Mouse (Mus musculus): ENCODE results near the gene Slc26a10. TPM values are rescaled to one million over a fixed set of nuclear protein-coding genes. Genes with fewer than 3 reads are reported as not detected.
"Not testable (repeated sequence)": the region's sequence is repeated elsewhere in the genome, so short reads cannot be mapped to it uniquely, and the experiment has no call there.

Slc26a10 gene
- polyA plus RNA-seq, 2 experiments = 1.3 to 1.7 TPM

DNA sequence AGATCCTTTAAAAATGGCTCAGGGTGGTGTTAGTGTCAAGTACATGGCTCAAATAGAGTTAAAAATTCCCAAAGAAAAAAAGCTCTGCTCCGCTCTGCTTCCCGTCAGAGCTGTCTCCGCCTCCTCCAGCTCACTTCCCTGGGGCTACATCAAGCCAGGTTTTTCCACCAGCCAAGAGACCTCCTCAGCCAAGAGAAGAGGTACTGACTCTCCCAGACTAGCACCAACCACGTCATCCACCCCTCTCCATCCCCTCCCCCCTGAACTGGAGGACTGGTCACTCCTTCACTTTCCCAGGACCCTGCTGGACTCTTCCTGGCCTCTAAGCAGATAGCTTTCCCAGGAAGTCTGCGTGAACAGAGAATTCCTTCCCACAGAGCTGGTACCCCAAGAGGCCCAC lies 15.9 kb upstream of the Slc26a10 start:
- Histone ChIP-seq H3K4me2 (ENCODE audit: low read depth) (peak overlapping the region; percentile 94), H3K27ac (peak overlapping the region; percentile 82), H3K4me1 (replicated peaks; ENCODE audit: control insufficient read depth in 2 of 2, insufficient read depth in 2 of 2, low read length in 1 of 2) (peaks cover 22% of the 10 kb centered on the region in 2 experiments), H3K9ac (replicated peaks) (peak overlapping the region; percentile 97), H3K36me3 (replicated peaks; ENCODE audit: control insufficient read depth, insufficient read depth, low read depth) (peaks cover 41% of the 10 kb centered on the region), H3K4me3 (ENCODE audit: insufficient read depth in 1 of 2, low read depth in 2 of 2, low read length in 2 of 2) (peak overlapping the region in 1 of 2 experiments; percentile 89; a peak in 2 of 4 replicates), H3K9me3 (ENCODE audit: control insufficient read depth, low read length) (no peaks in the 10 kb centered on the region), H3K27me3 (ENCODE audit: control insufficient read depth, insufficient read depth, low read length) (no peaks in the 10 kb centered on the region)
- 60% methylated on average over 5 of the region's 5 CpGs for WGBS (ENCODE audit: insufficient replicate concordance)
- no peak for DNase-seq (ENCODE audit: low read depth in 3 of 3, low spot score in 3 of 3)
- no peak for TF ChIP-seq CTCF (IDR thresholded peaks at IDR 0.05; ENCODE audit: low read depth)
- TF ChIP-seq EP300 (IDR thresholded peaks at IDR 0.05; ENCODE audit: low read depth) = no peak
- ATAC-seq (ENCODE audit: insufficient read depth) = no peak

DNA sequence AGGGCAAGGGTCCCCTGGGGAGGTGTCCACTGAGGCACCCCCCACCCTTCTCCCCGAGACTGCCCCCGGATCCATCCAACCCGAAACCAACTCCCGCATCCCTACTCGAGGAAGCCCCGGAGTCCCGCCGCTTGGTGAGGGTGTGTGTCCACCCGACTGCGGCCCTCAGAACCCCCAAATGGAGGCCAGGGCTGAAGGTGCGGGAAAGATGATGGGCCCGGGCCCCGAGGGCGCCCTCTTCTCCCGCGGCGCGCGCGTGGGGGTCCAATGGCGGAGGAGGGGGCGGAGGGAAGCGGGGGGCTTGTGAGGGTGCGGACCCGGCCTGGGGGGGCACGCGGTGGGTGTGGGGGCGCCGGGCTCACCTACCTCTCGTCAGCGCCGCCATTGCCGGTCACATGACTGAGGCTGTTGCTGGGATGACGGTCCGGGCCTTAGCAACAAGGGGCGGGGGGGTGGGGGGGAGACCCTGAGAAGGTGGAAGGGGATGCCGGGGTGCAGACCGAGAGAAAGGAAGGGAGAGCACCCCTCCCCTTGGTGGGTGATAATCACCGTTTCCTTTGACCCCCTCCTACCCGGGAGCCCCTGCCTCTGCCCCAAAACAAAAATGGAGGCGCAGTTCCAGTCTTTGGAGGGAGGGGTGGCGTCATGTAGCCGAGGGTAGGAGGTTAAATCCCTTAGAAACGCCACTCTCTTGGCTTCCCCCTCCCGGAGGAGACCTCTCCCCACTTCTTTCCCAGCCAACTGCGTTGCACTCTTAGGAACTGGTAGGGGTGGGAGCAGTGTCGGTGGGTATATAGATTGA lies 15.1 kb upstream of the Slc26a10 start, which contains the start of gene Dtx3:
Gene Dtx3 (minus strand): TSS at position 401 of the 802 bp plus-strand sequence.
- H3K36me3 ChIP-seq (replicated peaks; ENCODE audit: control insufficient read depth, insufficient read depth, low read depth) = peaks cover 34% of the 10 kb centered on the region
- TF ChIP-seq EP300 (IDR thresholded peaks at IDR 0.05; ENCODE audit: low read depth) (no peak), CTCF (IDR thresholded peaks at IDR 0.05; ENCODE audit: low read depth) (no peak)
- WGBS (ENCODE audit: insufficient replicate concordance) = 1% methylated on average over 32 of the region's 47 CpGs
- ATAC-seq (ENCODE audit: insufficient read depth) (peak; percentile 55), DNase-seq (ENCODE audit: low read depth in 3 of 3, low spot score in 3 of 3) (no peak)
- peaks cover 30 to 31% of the 10 kb centered on the region in 2 experiments for H3K4me1 ChIP-seq (replicated peaks; ENCODE audit: control insufficient read depth in 2 of 2, insufficient read depth in 2 of 2, low read length in 1 of 2)
- H3K27me3 ChIP-seq (ENCODE audit: control insufficient read depth, insufficient read depth, low read length) = no peaks in the 10 kb centered on the region
- H3K4me2 ChIP-seq (ENCODE audit: low read depth) = peak within 1 kb of the TSS; percentile 94
- H3K27ac ChIP-seq = peak within 1 kb of the TSS; percentile 82
- no peaks in the 10 kb centered on the region for H3K9me3 ChIP-seq (ENCODE audit: control insufficient read depth, low read length)
- peak within 1 kb of the TSS; percentile 97 for H3K9ac ChIP-seq (replicated peaks)
- H3K4me3 ChIP-seq (ENCODE audit: insufficient read depth in 1 of 2, low read depth in 2 of 2, low read length in 2 of 2) = peak within 1 kb of the TSS; percentile 58 to 89

DNA sequence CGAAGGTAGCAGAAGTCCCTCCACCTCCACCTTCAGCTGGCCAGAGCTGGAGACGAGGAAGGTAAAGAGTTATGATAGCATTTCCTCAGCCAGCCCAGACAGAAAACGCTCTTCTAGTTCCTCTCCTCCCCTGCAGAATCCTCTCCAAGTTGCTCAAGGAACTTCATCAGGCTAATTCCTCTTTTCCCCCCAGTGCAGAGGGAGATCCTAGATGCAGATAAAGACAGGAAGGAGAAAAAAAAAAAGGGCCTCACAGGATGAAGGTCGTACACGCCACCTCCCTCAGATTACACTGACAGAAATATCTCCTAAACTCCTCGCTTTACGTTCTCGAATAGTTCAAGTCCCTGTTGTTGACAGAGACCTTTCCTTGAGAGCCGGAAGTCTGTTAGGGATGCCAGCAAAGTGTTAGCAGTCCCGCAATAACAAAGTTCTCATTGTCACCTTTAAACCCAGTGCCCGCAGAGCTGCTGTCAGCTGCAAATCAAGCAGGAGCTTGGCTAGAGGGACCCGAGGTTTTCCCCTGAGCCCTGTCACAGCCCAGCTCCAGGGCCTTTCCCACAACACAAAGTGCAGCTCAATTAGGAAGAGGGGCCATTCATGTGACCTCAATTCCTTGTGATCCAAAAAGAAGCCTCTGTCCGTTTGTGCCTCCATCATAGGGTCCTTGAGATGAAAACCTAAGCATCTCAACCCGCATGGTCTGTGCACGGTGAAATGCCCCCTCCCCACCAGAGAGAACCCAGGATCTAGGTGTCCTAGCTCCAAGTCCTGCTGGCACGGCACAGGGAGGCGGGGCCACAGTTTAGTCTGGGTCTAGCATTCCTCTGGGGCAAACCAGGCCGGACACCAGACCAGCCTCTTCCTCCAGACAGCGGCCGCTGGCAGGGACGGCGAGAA lies 14.2 kb upstream of the Slc26a10 start:
- H3K4me3 ChIP-seq (ENCODE audit: insufficient read depth in 1 of 2, low read depth in 2 of 2, low read length in 2 of 2) = peak overlapping the region; percentile 58 to 89
- no peaks in the 10 kb centered on the region for H3K9me3 ChIP-seq (ENCODE audit: control insufficient read depth, low read length)
- peak overlapping the region; percentile 97 for H3K9ac ChIP-seq (replicated peaks)
- DNase-seq (ENCODE audit: low read depth in 3 of 3, low spot score in 3 of 3) (no peak), ATAC-seq (ENCODE audit: insufficient read depth) (peak; percentile 59; the same call in 1 of the 2 replicates)
- peak overlapping the region; percentile 94 for H3K4me2 ChIP-seq (ENCODE audit: low read depth)
- peaks cover 26% of the 10 kb centered on the region for H3K36me3 ChIP-seq (replicated peaks; ENCODE audit: control insufficient read depth, insufficient read depth, low read depth)
- peaks cover 39% of the 10 kb centered on the region in 2 experiments for H3K4me1 ChIP-seq (replicated peaks; ENCODE audit: control insufficient read depth in 2 of 2, insufficient read depth in 2 of 2, low read length in 1 of 2)
- no peak for TF ChIP-seq EP300 (IDR thresholded peaks at IDR 0.05; ENCODE audit: low read depth)
- TF ChIP-seq CTCF (IDR thresholded peaks at IDR 0.05; ENCODE audit: low read depth) = no peak
- H3K27ac ChIP-seq = peak overlapping the region; percentile 82
- no peaks in the 10 kb centered on the region for H3K27me3 ChIP-seq (ENCODE audit: control insufficient read depth, insufficient read depth, low read length)
- WGBS (ENCODE audit: insufficient replicate concordance) = 3% methylated on average over 22 of the region's 22 CpGs

DNA sequence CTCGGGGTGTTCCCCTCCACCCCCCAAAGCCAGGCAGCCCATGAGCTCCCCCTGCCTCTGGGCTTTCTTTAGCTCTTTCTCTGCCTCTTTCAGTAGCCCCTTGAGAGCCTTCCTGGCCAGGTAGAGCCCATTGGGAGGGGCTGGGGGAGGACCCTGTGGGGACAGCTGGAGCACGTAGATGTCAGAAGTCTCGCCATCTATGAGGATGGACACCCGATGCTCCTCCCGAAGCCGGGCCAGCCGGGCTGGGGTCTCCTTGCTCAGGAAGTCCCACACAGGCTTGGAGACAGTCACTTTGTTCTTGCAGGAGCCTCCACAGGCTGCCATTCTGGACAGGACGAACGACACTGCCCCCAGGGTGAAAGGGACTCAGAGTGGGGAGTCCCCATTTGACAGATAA lies 12.6 kb upstream of the Slc26a10 start:
- TF ChIP-seq CTCF (IDR thresholded peaks at IDR 0.05; ENCODE audit: low read depth) = no peak
- DNase-seq (ENCODE audit: low read depth in 3 of 3, low spot score in 3 of 3) (no peak), ATAC-seq (ENCODE audit: insufficient read depth) (no peak)
- peaks cover 9% of the 10 kb centered on the region for H3K36me3 ChIP-seq (replicated peaks; ENCODE audit: control insufficient read depth, insufficient read depth, low read depth)
- no peaks in the 10 kb centered on the region for H3K27me3 ChIP-seq (ENCODE audit: control insufficient read depth, insufficient read depth, low read length)
- H3K27ac ChIP-seq = peak overlapping the region; percentile 46
- H3K9ac ChIP-seq (replicated peaks) = peak overlapping the region; percentile 2; the same call in 1 of the 2 replicates
- peaks cover 39 to 50% of the 10 kb centered on the region in 2 experiments for H3K4me1 ChIP-seq (replicated peaks; ENCODE audit: control insufficient read depth in 2 of 2, insufficient read depth in 2 of 2, low read length in 1 of 2)
- no peaks in the 10 kb centered on the region for H3K9me3 ChIP-seq (ENCODE audit: control insufficient read depth, low read length)
- no peak overlapping the region for H3K4me3 ChIP-seq (ENCODE audit: insufficient read depth in 1 of 2, low read depth in 2 of 2, low read length in 2 of 2)
- H3K4me2 ChIP-seq (ENCODE audit: low read depth) = peak overlapping the region; percentile 40
- 66% methylated on average over 9 of the region's 9 CpGs for WGBS (ENCODE audit: insufficient replicate concordance)

DNA sequence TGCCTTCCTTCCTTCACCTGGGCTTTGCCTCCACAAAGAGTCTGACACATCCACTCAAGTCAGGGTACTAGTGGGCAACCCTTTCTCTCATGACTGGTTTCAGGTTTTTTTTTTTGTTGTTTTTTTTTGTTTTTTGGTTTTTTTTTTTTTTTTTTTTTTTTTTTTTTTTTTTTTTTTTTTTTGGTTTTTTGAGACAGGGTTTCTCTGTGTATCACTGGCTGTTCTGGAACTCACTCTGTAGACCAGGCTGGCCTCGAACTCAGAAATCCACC lies 11.5 kb upstream of the Slc26a10 start:
- not testable (repeated sequence) for H3K9me3 ChIP-seq (ENCODE audit: control insufficient read depth, low read length); H3K27me3 ChIP-seq (ENCODE audit: control insufficient read depth, insufficient read depth, low read length); ATAC-seq (ENCODE audit: insufficient read depth); H3K4me3 ChIP-seq (ENCODE audit: insufficient read depth in 1 of 2, low read depth in 2 of 2, low read length in 2 of 2); DNase-seq (ENCODE audit: low read depth in 3 of 3, low spot score in 3 of 3); H3K9ac ChIP-seq (replicated peaks); H3K36me3 ChIP-seq (replicated peaks; ENCODE audit: control insufficient read depth, insufficient read depth, low read depth); H3K4me2 ChIP-seq (ENCODE audit: low read depth)
- 65% methylated on average over 1 of the region's 1 CpGs for WGBS (ENCODE audit: insufficient replicate concordance)
- H3K4me1 ChIP-seq (replicated peaks; ENCODE audit: control insufficient read depth in 2 of 2, insufficient read depth in 2 of 2, low read length in 1 of 2) = peaks cover 39 to 50% of the 10 kb centered on the region in 2 experiments
- H3K27ac ChIP-seq = peak overlapping the region; percentile 65
